Mouse (Mus musculus) hindbrain, embryonic 15.5 days (tissue): ENCODE data around the gene Pld1. TPM values are rescaled to one million over a fixed set of nuclear protein-coding genes. Genes with fewer than 3 reads are reported as not detected.

Experiments
- ATAC-seq: fragments of 200-750 bp; cut with Nextera tagmentation; 2 replicates; pipeline ENCODE4 v1.8.0; 2017; ENCODE audit warnings: low read depth, moderate number of reproducible peaks, moderate TSS enrichment; ENCODE audit not compliant: low FRiP score
- H3K27ac ChIP-seq: fragments of 300-500 bp; sonication (generic); replicated peaks from 2 replicates; pipeline ENCODE4 v1.5.1; 2015; ENCODE audit warnings: mild to moderate bottlenecking, inconsistent platforms
- H3K27me3 ChIP-seq: fragments of 300-500 bp; sonication (generic); 2 replicates; pipeline ENCODE4 v1.6.1; 2015; ENCODE audit warnings: control low read depth, inconsistent platforms
- H3K36me3 ChIP-seq: fragments of 300-500 bp; sonication (generic); 2 replicates; pipeline ENCODE4 v1.6.1; 2015; ENCODE audit warnings: control low read depth, inconsistent platforms
- H3K4me1 ChIP-seq: fragments of 300-500 bp; sonication (generic); replicated peaks from 2 replicates; pipeline ENCODE4 v1.6.1; 2015; ENCODE audit warnings: control low read depth, inconsistent platforms
- H3K4me2 ChIP-seq: fragments of 300-500 bp; sonication (generic); 2 replicates; pipeline ENCODE4 v1.6.1; 2015; ENCODE audit warnings: moderate library complexity, mild to moderate bottlenecking, inconsistent platforms
- H3K4me3 ChIP-seq: fragments of 300-500 bp; sonication (generic); 2 replicates; pipeline ENCODE4 v1.5.1; 2015; ENCODE audit warnings: mild to moderate bottlenecking, inconsistent platforms
- H3K9ac ChIP-seq: fragments of 300-500 bp; sonication (generic); 2 replicates; pipeline ENCODE4 v1.6.1; 2015; ENCODE audit warnings: inconsistent platforms
- H3K9me3 ChIP-seq: fragments of 300-500 bp; sonication (generic); 2 replicates; pipeline ENCODE4 v1.6.1; 2016; ENCODE audit warnings: control low read depth, inconsistent platforms
- WGBS: fragments of 180-500 bp; shearing (Covaris S2); methylation state at CpG from one replicate; pipeline ENCODE4 v1.1.7; 2015; 5-methylcytosine and 5-hydroxymethylcytosine counted together
- polyA plus RNA-seq: library from polyadenylated mRNA; unstranded; fragments of >200 nt; fragmentation: Nextera tagmentation; extraction: Ambion mirVana; gene quantifications from 2 replicates; pipeline ENCODE4 v1.2.1, GENCODE M21; 2015

The Pld1 gene
- polyA plus RNA-seq, 1 experiment from 2014 or later, result 5.5 TPM

DNA sequence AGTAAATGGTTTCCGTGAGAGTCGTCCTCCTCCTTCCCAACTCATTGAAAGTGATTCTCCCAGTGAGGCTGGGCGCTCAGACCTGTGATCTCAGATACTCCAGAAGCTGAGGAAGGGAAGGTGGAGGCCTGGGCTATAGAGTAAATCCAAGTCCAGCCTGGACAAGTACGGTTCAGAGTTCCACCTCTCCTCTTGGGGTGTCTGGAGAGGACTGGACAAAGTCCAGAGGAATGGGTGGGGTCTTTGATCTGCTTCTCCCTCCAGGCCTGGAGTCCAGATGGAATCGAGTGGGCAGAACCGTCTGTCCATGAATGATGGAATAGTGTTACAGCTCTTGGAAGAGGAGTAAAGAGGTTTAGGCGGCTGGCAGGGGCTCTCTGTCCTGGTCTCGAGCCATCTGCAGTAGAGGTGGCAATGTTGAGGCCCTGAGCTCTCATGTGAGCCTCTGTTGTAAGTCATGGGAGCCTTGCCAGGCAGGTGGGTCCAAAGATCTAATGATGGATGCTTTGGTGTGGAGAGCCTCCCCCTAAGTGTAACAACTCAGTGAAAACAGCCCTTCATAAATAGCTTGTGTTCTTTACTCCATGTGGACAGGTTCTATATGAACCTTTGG lies 98.9 kb downstream of the Pld1 start:
- H3K4me1 ChIP-seq, result peaks cover 3% of the 10 kb centered on the region
- 70% methylated on average over 8 of the region's 8 CpGs for WGBS
- no peak overlapping the region for H3K9ac ChIP-seq
- H3K27me3 ChIP-seq, result no peaks in the 10 kb centered on the region
- no peak overlapping the region for H3K4me3 ChIP-seq
- H3K36me3 ChIP-seq, result no peaks in the 10 kb centered on the region
- H3K9me3 ChIP-seq, result peaks cover 4% of the 10 kb centered on the region; the same call in 1 of the 2 replicates
- no peak overlapping the region for H3K4me2 ChIP-seq
- no peak for ATAC-seq
- no peak overlapping the region for H3K27ac ChIP-seq

- peaks cover 3% of the 10 kb centered on the region for H3K4me1 ChIP-seq
- H3K4me3 ChIP-seq, result no peak overlapping the region
- WGBS, result 37% methylated on average over 2 of the region's 2 CpGs
- H3K27me3 ChIP-seq, result no peaks in the 10 kb centered on the region
- H3K27ac ChIP-seq, result no peak overlapping the region
- H3K9me3 ChIP-seq, result peaks cover 4% of the 10 kb centered on the region; the same call in 1 of the 2 replicates
- no peak overlapping the region for H3K9ac ChIP-seq
- H3K4me2 ChIP-seq, result no peak overlapping the region
- H3K36me3 ChIP-seq, result no peaks in the 10 kb centered on the region
- ATAC-seq, result no peak
Observed at GRCm38 (mm10) chr3:28038106-28038505, 99.6 kb downstream of the Pld1 start.

GRCm38 (mm10) chr3:28039760-28040159 lies 101.3 kb downstream of the Pld1 start:
- 25% methylated on average over 1 of the region's 1 CpGs for WGBS
- Histone ChIP-seq H3K27ac (no peak overlapping the region), H3K4me3 (no peak overlapping the region), H3K36me3 (no peaks in the 10 kb centered on the region), H3K27me3 (no peaks in the 10 kb centered on the region), H3K9me3 (peaks cover 4% of the 10 kb centered on the region; the same call in 1 of the 2 replicates), H3K4me2 (no peak overlapping the region), H3K4me1 (peaks cover 3% of the 10 kb centered on the region), H3K9ac (no peak overlapping the region)
- no peak for ATAC-seq

DNA sequence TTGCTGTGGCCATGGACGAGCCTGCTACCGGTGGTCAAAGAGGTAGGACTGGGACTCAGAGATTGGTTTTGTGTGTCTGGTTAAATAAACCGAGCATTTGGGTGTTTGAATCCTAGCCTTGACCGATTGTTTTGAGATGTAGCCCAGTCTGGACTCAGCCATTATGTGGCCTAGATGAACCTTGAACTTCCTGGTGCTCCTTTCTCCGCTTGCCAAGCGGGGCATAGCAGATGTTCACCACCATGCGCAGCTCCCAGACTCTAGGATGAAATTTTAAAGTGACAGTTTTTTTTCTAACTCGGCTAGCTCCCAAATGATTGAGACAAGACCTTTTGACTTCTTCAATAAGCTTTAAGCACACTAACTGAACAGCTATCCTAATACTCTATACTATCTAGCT lies 102.7 kb downstream of the Pld1 start:
- Histone ChIP-seq H3K4me1 (no peaks in the 10 kb centered on the region), H3K4me3 (no peak overlapping the region), H3K9ac (no peak overlapping the region), H3K9me3 (peaks cover 4% of the 10 kb centered on the region; the same call in 1 of the 2 replicates), H3K4me2 (no peak overlapping the region), H3K27ac (no peak overlapping the region), H3K36me3 (no peaks in the 10 kb centered on the region), H3K27me3 (no peaks in the 10 kb centered on the region)
- ATAC-seq, result no peak
- WGBS, result 94% methylated on average over 8 of the region's 8 CpGs

DNA sequence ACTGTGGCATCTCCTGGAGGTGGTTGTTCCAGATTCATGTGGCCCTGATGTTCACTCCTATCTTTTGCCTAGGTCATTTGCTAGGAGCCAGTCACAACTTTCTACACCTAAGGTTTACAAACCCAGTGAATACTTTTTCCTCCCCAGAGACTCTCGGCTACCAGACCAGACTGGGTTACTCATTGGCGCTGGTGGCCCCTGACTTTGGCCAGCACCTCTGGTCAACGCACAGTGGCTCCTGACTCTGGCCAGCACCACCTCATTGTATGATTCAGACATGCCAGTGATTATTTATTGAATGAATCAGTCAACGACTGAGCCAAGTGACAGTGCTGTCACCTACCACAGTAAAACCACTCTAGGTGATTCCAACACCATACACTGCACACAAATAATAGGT lies 103.9 kb downstream of the Pld1 start:
- ATAC-seq, result no peak
- 92% methylated on average over 4 of the region's 4 CpGs for WGBS
- Histone ChIP-seq H3K4me3 (no peak overlapping the region), H3K9ac (no peak overlapping the region), H3K4me2 (no peak overlapping the region), H3K36me3 (no peaks in the 10 kb centered on the region), H3K27me3 (no peaks in the 10 kb centered on the region), H3K4me1 (no peaks in the 10 kb centered on the region), H3K9me3 (peaks cover 4% of the 10 kb centered on the region; the same call in 1 of the 2 replicates), H3K27ac (no peak overlapping the region)

DNA sequence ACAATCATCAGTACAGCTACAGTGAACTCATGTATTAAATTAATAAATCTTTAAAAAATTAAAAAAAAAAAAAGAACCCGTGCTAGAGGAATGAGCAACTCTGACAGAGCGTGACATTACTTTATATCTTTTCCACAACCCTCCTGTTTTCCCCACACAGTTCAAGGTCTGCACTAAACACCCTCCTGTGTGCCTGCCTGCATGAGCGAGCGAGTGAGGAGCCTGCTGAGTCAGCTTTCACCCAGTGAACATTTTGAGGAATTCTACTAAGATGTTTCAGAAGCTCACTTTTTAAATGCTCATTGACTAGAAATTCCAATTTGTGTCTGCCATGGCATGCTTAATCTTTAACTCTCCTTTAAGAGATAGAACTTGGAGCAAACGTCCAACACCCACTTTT lies 109.1 kb downstream of the Pld1 start:
- 84% methylated on average over 5 of the region's 5 CpGs for WGBS
- H3K9me3 ChIP-seq, result no peaks in the 10 kb centered on the region
- H3K27ac ChIP-seq, result no peak overlapping the region
- no peaks in the 10 kb centered on the region for H3K36me3 ChIP-seq
- H3K4me2 ChIP-seq, result no peak overlapping the region
- H3K9ac ChIP-seq, result no peak overlapping the region
- H3K4me1 ChIP-seq, result no peaks in the 10 kb centered on the region
- no peak for ATAC-seq
- H3K27me3 ChIP-seq, result no peaks in the 10 kb centered on the region
- no peak overlapping the region for H3K4me3 ChIP-seq

GRCm38 (mm10) chr3:28049526-28049925 lies 111.0 kb downstream of the Pld1 start:
- no peaks in the 10 kb centered on the region for H3K9me3 ChIP-seq
- no peak overlapping the region for H3K27ac ChIP-seq
- no peak for ATAC-seq
- no peaks in the 10 kb centered on the region for H3K27me3 ChIP-seq
- 93% methylated on average over 2 of the region's 2 CpGs for WGBS
- H3K9ac ChIP-seq, result no peak overlapping the region
- no peak overlapping the region for H3K4me3 ChIP-seq
- H3K36me3 ChIP-seq, result no peaks in the 10 kb centered on the region
- H3K4me2 ChIP-seq, result no peak overlapping the region
- no peaks in the 10 kb centered on the region for H3K4me1 ChIP-seq

- Histone ChIP-seq H3K27me3 (no peaks in the 10 kb centered on the region), H3K9me3 (no peaks in the 10 kb centered on the region), H3K9ac (no peak overlapping the region), H3K27ac (no peak overlapping the region), H3K4me1 (no peaks in the 10 kb centered on the region), H3K4me2 (no peak overlapping the region), H3K36me3 (no peaks in the 10 kb centered on the region), H3K4me3 (no peak overlapping the region)
- 86% methylated on average over 4 of the region's 4 CpGs for WGBS
- no peak for ATAC-seq
Observed at GRCm38 (mm10) chr3:28053076-28053475, 114.6 kb downstream of the Pld1 start.

GRCm38 (mm10) chr3:28060713-28061112 lies 122.2 kb downstream of the Pld1 start:
- no peak for ATAC-seq
- Histone ChIP-seq H3K27me3 (no peaks in the 10 kb centered on the region), H3K4me1 (no peaks in the 10 kb centered on the region), H3K9ac (no peak overlapping the region), H3K36me3 (no peaks in the 10 kb centered on the region), H3K9me3 (no peaks in the 10 kb centered on the region), H3K27ac (no peak overlapping the region), H3K4me3 (no peak overlapping the region), H3K4me2 (no peak overlapping the region)
- 89% methylated on average over 4 of the region's 4 CpGs for WGBS

DNA sequence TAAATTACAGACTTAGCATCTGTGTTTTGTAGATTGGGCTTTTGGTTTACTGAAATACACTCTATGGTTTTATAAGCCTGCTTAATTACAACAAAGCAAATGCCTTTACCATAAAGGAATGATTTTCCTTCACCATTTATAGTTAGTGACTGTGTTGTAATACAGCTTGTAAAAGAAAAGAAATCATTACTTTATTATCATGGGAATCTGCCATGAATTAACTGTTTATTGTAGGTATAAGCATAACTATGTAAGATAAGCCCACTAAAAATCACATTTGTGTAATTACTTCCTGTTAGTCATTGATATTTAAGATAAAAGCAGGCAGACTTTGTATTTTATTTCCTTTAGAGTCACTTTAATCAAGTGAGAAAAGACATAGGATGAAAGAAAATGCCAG lies 122.7 kb downstream of the Pld1 start:
- no peaks in the 10 kb centered on the region for H3K4me1 ChIP-seq
- H3K9me3 ChIP-seq, result no peaks in the 10 kb centered on the region
- ATAC-seq, result no peak
- no peaks in the 10 kb centered on the region for H3K36me3 ChIP-seq
- H3K4me3 ChIP-seq, result no peak overlapping the region
- H3K9ac ChIP-seq, result no peak overlapping the region
- no peak overlapping the region for H3K27ac ChIP-seq
- H3K27me3 ChIP-seq, result no peaks in the 10 kb centered on the region
- no peak overlapping the region for H3K4me2 ChIP-seq

- Histone ChIP-seq H3K27me3 (no peaks in the 10 kb centered on the region), H3K4me3 (no peak overlapping the region), H3K9ac (no peak overlapping the region), H3K27ac (no peak overlapping the region), H3K4me2 (no peak overlapping the region), H3K9me3 (no peaks in the 10 kb centered on the region), H3K4me1 (no peaks in the 10 kb centered on the region), H3K36me3 (no peaks in the 10 kb centered on the region)
- ATAC-seq, result no peak
- WGBS, result 80% methylated on average over 3 of the region's 3 CpGs
Observed at GRCm38 (mm10) chr3:28079211-28079610, 140.7 kb downstream of the Pld1 start.

GRCm38 (mm10) chr3:28080116-28080515 lies 141.6 kb downstream of the Pld1 start:
- no peaks in the 10 kb centered on the region for H3K4me1 ChIP-seq
- WGBS, result 76% methylated on average over 1 of the region's 1 CpGs
- H3K4me2 ChIP-seq, result no peak overlapping the region
- H3K4me3 ChIP-seq, result no peak overlapping the region
- no peak overlapping the region for H3K27ac ChIP-seq
- no peaks in the 10 kb centered on the region for H3K27me3 ChIP-seq
- no peaks in the 10 kb centered on the region for H3K36me3 ChIP-seq
- H3K9ac ChIP-seq, result no peak overlapping the region
- no peak for ATAC-seq
- H3K9me3 ChIP-seq, result no peaks in the 10 kb centered on the region

DNA sequence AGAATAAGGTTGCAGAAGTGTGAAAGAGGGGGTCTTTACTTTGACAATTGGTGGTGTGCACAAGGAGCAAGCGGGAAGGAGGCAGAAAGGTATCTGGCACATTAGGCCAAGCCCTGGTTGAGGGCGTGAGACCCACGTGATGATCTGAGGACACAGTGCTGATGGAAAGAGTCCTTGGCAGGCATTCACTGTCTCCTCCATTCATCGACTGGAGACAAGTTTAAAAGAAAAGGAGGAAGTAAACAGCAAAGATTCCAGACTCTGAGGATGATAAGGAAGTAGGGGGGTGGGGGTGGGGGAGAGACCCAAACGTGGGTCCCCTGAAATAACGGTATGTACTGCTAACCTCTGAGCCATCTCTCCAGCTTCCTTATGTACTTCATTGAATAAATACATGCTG lies 142.5 kb downstream of the Pld1 start:
- Histone ChIP-seq H3K4me2 (no peak overlapping the region), H3K27me3 (no peaks in the 10 kb centered on the region), H3K9me3 (no peaks in the 10 kb centered on the region), H3K4me1 (no peaks in the 10 kb centered on the region), H3K36me3 (no peaks in the 10 kb centered on the region), H3K9ac (no peak overlapping the region), H3K27ac (no peak overlapping the region), H3K4me3 (no peak overlapping the region)
- 73% methylated on average over 6 of the region's 6 CpGs for WGBS
- no peak for ATAC-seq
